Mouse (Mus musculus) hindbrain, embryonic 11.5 days (tissue): Measurements from ENCODE around the gene Kcnj11. TPM values are rescaled to one million over a fixed set of nuclear protein-coding genes. Genes with fewer than 3 reads are reported as not detected.

Experiments
- ATAC-seq: fragments of 200-750 bp; cut with Nextera tagmentation; 2 replicates; pipeline ENCODE4 v1.8.0; 2017; ENCODE audit warnings: mild to moderate bottlenecking, moderate TSS enrichment, moderate library complexity; ENCODE audit not compliant: low FRiP score
- DNase-seq: peaks from one replicate; pipeline ENCODE4 v3.0.0-alpha.2; 2015; ENCODE audit warnings: low spot score
- H3K27ac ChIP-seq: fragments of 300-500 bp; sonication (generic); 2 replicates; pipeline ENCODE4 v1.5.1; 2014; ENCODE audit warnings: mild to moderate bottlenecking, low read depth, low read length
- H3K27me3 ChIP-seq: fragments of 300-500 bp; sonication (generic); 2 replicates; pipeline ENCODE4 v1.6.1; 2014; ENCODE audit warnings: mild to moderate bottlenecking, low read length, moderate library complexity, mixed read lengths; ENCODE audit not compliant: control insufficient read depth, insufficient read depth
- H3K36me3 ChIP-seq: fragments of 300-500 bp; sonication (generic); 2 replicates; pipeline ENCODE4 v1.6.1; 2014; ENCODE audit warnings: mild to moderate bottlenecking, low read length, moderate library complexity, mixed read lengths; ENCODE audit not compliant: control insufficient read depth, insufficient read depth
- H3K4me1 ChIP-seq: fragments of 300-500 bp; sonication (generic); replicated peaks from 2 replicates; pipeline ENCODE4 v1.6.1; 2014; ENCODE audit warnings: low read length, mixed read lengths; ENCODE audit not compliant: control insufficient read depth, insufficient read depth
- H3K4me2 ChIP-seq: fragments of 300-500 bp; sonication (generic); replicated peaks from 2 replicates; pipeline ENCODE4 v1.6.1; 2014; ENCODE audit warnings: mild to moderate bottlenecking, low read depth, low read length
- H3K4me3 ChIP-seq: fragments of 300-500 bp; sonication (generic); 2 replicates; pipeline ENCODE4 v1.5.1; 2014; ENCODE audit warnings: low read depth, low read length
- H3K9ac ChIP-seq: fragments of 300-500 bp; sonication (generic); 2 replicates; pipeline ENCODE4 v1.6.1; 2014; ENCODE audit warnings: low read depth, low read length
- H3K9me3 ChIP-seq: fragments of 300-500 bp; sonication (generic); 2 replicates; pipeline ENCODE4 v1.6.1; 2016; ENCODE audit warnings: low read length; ENCODE audit not compliant: control insufficient read depth
- WGBS: fragments of 180-500 bp; shearing (Covaris S2); extraction: QIAGEN DNeasy Blood & Tissue Kit; methylation state at CpG from one replicate; pipeline ENCODE4 v1.1.7; 2014; 5-methylcytosine and 5-hydroxymethylcytosine counted together
- polyA plus RNA-seq: library from polyadenylated mRNA; unstranded; fragments of >200 nt; fragmentation: Nextera tagmentation; extraction: Ambion mirVana; gene quantifications from 2 replicates; pipeline ENCODE4 v1.2.1, GENCODE M21; 2014

Gene Kcnj11
- polyA plus RNA-seq, 1 experiment from 2014 or later = 0.49 TPM

DNA sequence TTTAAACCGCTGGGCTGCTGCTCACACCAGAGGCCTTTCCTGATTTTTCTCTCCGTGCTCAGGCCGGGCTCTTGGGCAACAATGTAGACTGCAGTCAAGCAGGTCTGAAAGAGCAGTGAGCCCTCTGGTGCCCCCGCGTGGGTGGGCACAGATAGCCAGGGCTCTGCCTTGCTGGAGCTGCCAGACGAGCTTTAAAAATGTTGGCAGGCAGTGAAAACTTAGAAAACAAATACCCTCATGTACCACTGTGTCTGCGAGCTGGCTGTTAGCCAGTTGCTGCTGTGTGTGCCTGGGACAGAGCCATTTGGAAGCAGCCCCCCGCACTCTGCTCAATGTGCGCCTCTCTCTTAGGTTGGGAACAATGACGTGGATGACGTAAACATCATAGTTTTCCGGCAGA is 22.9 kb downstream of the Kcnj11 start:
- H3K36me3 ChIP-seq = peaks cover 3% of the 10 kb centered on the region; the same call in 1 of the 2 replicates

DNA sequence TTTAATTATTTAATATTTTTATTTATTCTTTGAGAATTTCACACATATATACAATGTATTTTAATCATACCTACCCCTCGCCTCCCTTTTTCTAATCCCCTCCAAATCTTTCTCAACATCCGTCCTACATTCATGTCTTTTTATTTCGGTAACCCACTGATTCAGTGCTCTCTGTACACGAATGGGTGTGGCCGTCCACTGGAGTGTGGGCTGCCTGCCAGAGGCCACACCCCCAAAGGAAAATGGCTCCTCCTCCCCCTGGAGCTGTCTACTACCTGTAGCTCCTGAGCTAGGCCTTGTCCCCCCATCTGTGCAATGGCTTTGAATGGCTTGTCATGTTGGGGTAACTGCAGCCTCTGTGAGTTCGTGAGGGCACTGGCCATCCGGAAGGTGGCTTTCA is 23.7 kb downstream of the Kcnj11 start:
- Histone ChIP-seq H3K4me3 (no peak overlapping the region), H3K9ac (no peak overlapping the region), H3K4me2 (no peak overlapping the region), H3K27ac (no peak overlapping the region), H3K36me3 (peaks cover 3% of the 10 kb centered on the region; the same call in 1 of the 2 replicates), H3K27me3 (no peaks in the 10 kb centered on the region), H3K4me1 (no peaks in the 10 kb centered on the region), H3K9me3 (no peaks in the 10 kb centered on the region)
- 90% methylated on average over 7 of the region's 7 CpGs for WGBS
- ATAC-seq (no peak), DNase-seq (no peak)

More for the DNA sequence above, 22.9 kb downstream of the Kcnj11 start:
- ATAC-seq (no peak), DNase-seq (no peak)
- no peaks in the 10 kb centered on the region for H3K27me3 ChIP-seq
- H3K4me3 ChIP-seq = no peak overlapping the region
- H3K4me2 ChIP-seq = no peak overlapping the region
- no peaks in the 10 kb centered on the region for H3K9me3 ChIP-seq
- H3K27ac ChIP-seq = no peak overlapping the region
- 94% methylated on average over 12 of the region's 12 CpGs for WGBS
- no peak overlapping the region for H3K9ac ChIP-seq
- H3K4me1 ChIP-seq = no peaks in the 10 kb centered on the region

DNA sequence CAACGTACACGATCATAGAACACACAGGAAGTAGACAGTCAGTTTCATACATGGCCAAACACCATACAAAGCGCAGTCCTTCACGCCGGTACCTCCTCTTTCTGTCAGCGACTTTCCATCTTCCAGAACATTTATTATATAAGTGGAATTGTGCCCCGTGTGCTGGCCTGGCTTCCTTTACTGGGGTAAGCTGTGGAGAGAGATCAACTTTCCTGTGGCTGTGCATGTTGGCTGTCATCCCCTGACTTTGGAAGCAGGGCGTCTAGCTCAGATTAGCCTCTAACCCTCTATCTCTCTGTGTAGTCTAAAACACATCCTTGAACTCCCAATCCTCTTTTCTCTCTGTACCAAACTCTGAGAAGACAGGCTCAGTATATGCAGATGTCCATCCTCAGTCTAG is 31.7 kb downstream of the Kcnj11 start:
- Histone ChIP-seq H3K4me3 (no peak overlapping the region), H3K4me2 (no peak overlapping the region), H3K4me1 (no peaks in the 10 kb centered on the region), H3K9me3 (no peaks in the 10 kb centered on the region), H3K27me3 (no peaks in the 10 kb centered on the region), H3K27ac (no peak overlapping the region), H3K9ac (no peak overlapping the region), H3K36me3 (no peaks in the 10 kb centered on the region)
- no peak for DNase-seq
- ATAC-seq = no peak
- 94% methylated on average over 8 of the region's 8 CpGs for WGBS

DNA sequence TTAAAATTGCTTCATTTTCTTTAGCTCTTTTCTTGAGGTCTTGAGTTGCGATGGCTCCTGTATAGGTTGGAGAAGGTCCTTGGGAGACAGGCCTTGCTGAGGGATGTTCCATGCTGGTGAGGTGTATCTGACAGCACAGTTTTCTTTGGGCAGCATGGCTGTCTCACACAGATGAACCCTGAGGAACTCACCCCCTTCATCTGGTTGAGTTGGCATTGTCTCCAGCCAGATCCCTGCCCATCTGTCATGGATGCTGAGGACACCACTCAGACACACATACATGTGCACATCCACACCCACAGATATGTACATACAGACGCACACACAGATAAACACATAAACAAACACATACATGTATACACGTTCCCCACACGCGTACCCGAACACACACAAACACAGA is 37.3 kb downstream of the Kcnj11 start:
- WGBS = 95% methylated on average over 6 of the region's 6 CpGs
- Histone ChIP-seq H3K4me1 (no peaks in the 10 kb centered on the region), H3K4me2 (no peak overlapping the region), H3K27me3 (no peaks in the 10 kb centered on the region), H3K9ac (no peak overlapping the region), H3K36me3 (no peaks in the 10 kb centered on the region), H3K9me3 (no peaks in the 10 kb centered on the region), H3K4me3 (no peak overlapping the region), H3K27ac (no peak overlapping the region)
- ATAC-seq (no peak), DNase-seq (no peak)

DNA sequence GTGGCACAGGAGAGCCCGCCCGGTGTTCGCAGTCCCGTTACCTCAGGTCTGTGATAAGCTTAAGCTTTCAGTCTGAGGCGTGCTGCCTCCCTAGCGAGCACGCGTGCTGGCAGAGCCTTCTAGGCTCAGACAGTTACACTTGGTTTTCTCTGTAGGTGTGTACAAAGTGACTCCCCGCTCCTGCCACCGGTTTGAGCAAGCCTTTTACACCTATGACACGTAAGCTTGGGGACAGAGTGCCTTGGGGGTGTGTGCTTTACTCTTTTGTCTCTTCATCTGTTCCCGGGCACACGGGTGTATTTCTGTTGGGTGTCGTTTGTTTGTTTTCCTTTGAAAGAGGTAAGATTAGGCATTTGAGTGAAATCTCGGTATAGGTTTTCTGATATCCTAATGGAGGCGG is 39.0 kb downstream of the Kcnj11 start:
- H3K36me3 ChIP-seq = no peaks in the 10 kb centered on the region
- DNase-seq (no peak), ATAC-seq (no peak)
- no peaks in the 10 kb centered on the region for H3K4me1 ChIP-seq
- no peak overlapping the region for H3K4me2 ChIP-seq
- WGBS = 97% methylated on average over 16 of the region's 16 CpGs
- H3K9ac ChIP-seq = no peak overlapping the region
- H3K4me3 ChIP-seq = no peak overlapping the region
- H3K9me3 ChIP-seq = no peaks in the 10 kb centered on the region
- no peaks in the 10 kb centered on the region for H3K27me3 ChIP-seq
- no peak overlapping the region for H3K27ac ChIP-seq

DNA sequence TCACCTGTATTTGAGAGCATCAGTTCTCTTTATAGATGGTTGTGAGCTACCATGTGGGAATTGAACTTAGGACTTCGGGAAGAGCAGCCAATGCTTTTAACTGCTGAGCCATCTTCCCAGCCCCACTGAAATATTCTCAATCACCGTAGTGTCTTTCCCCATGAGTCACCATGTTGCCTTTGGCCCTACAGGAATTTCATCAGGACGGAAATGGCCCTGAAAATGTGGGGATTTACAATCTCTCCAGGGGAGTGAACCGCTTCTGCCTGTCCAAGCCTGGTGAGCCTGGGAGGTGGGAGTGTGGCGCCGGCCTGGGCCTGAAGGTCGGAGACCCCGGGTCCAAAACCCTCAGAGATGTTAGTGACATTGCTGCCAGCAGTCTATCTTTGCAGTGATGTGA is 39.9 kb downstream of the Kcnj11 start:
- H3K4me2 ChIP-seq = no peak overlapping the region
- H3K9me3 ChIP-seq = no peaks in the 10 kb centered on the region
- ATAC-seq (no peak), DNase-seq (no peak)
- no peaks in the 10 kb centered on the region for H3K27me3 ChIP-seq
- no peaks in the 10 kb centered on the region for H3K36me3 ChIP-seq
- H3K4me1 ChIP-seq = no peaks in the 10 kb centered on the region
- H3K4me3 ChIP-seq = no peak overlapping the region
- no peak overlapping the region for H3K27ac ChIP-seq
- WGBS = 94% methylated on average over 8 of the region's 8 CpGs
- no peak overlapping the region for H3K9ac ChIP-seq

DNA sequence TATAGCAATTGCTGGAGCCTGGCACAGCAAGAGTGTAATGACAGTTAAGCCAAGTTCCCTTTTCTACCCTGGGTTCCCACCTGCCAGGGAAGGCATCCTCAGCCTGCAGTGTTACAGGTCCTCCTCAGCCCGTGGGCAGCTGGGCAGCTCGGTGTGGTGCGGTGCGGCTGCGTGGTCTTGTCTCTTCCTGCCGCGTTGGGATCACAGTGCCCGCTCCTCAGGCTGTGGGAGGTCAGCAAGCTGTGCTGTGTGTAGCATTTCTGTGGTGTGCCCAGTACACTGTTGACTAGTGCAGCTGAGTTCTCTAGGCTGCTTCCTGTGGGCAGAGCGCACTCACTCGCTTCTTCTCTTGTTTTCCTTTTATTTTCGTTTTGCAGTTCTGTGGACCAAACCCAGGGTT is 41.7 kb downstream of the Kcnj11 start:
- ATAC-seq (no peak), DNase-seq (no peak)
- Histone ChIP-seq H3K27ac (no peak overlapping the region), H3K4me2 (no peak overlapping the region), H3K27me3 (no peaks in the 10 kb centered on the region), H3K4me3 (no peak overlapping the region), H3K9ac (no peak overlapping the region), H3K9me3 (no peaks in the 10 kb centered on the region), H3K36me3 (0 out of 2 replicates have a peak, but pooled peaks cover 3% of the 10 kb centered on the region), H3K4me1 (no peaks in the 10 kb centered on the region)
- 96% methylated on average over 11 of the region's 11 CpGs for WGBS

DNA sequence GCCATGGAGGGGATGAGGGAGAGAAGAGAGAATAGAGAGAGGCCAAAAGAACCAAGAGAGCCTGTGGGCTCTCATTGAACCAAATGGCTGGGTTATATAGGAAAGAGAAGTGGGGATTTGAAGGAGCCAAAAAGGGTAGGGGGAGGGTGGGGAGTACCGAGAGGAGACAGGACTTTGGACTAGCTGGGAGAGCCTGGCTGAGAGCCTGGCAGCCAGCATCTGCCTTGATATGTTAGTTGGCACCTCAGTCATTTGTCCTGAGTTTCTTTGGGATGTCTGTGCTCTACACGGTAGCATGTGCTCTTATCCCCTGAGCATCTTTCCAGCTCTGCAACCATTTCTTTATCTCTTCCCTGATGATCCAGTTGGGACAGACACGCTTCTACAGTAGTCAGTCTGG is 47.0 kb downstream of the Kcnj11 start:
- 0 out of 2 replicates have a peak, but pooled peaks cover 6% of the 10 kb centered on the region for H3K36me3 ChIP-seq
- WGBS = 92% methylated on average over 3 of the region's 3 CpGs

DNA sequence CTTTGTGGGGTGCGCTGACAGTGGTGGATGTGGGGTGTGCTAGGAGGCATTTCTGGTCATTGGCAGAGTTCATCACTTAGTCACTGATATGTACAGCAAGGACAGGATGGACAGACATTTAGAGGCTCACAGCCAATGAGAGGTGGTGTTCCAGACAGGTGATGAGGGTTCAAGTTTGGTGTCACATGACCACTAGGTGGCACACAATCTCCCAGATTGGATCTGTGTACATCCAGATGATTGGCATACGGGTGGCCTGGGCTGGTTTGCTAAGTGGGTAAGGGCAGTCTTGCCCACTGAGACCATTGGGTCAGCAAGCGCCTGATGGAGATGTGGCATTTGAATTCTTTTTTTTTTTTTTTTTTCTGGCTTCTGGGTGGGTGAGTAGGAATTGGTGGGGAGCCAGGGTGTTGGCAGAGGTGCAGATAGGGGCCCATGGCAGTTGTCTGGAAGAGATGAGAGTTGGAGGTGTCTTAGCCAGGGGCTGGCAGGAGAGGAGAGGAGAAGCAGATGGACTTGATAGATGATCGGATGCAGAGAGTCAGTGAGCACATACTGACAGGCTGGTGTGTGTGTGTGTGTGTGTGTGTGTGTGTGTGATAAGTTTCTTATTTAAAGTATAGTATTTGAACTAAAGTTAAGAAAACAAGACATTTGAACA is 48.3 kb downstream of the Kcnj11 start:
- no peak overlapping the region for H3K4me3 ChIP-seq
- 0 out of 2 replicates have a peak, but pooled peaks cover 6% of the 10 kb centered on the region for H3K36me3 ChIP-seq
- no peaks in the 10 kb centered on the region for H3K9me3 ChIP-seq
- WGBS = 91% methylated on average over 4 of the region's 4 CpGs
- H3K27me3 ChIP-seq = no peaks in the 10 kb centered on the region
- no peak overlapping the region for H3K27ac ChIP-seq
- DNase-seq (peak; percentile 23), ATAC-seq (no peak)
- H3K9ac ChIP-seq = no peak overlapping the region
- H3K4me2 ChIP-seq = no peak overlapping the region
- H3K4me1 ChIP-seq = no peaks in the 10 kb centered on the region

More for the DNA sequence above, 47.0 kb downstream of the Kcnj11 start:
- Histone ChIP-seq H3K9me3 (no peaks in the 10 kb centered on the region), H3K4me2 (no peak overlapping the region), H3K4me3 (no peak overlapping the region), H3K27me3 (no peaks in the 10 kb centered on the region), H3K4me1 (no peaks in the 10 kb centered on the region), H3K27ac (no peak overlapping the region), H3K9ac (no peak overlapping the region)
- ATAC-seq (no peak), DNase-seq (no peak)
